Mouse (Mus musculus): ENCODE data around the gene Habp4. TPM values are rescaled to one million over a fixed set of nuclear protein-coding genes. Genes with fewer than 3 reads are reported as not detected.

Habp4 gene
- polyA plus RNA-seq, 1 experiment: 8.3 TPM

- no peak overlapping the region for H3K4me3 ChIP-seq (ENCODE audit: extremely low read depth, insufficient read depth, insufficient read length)
- 87% methylated on average over 4 of the region's 4 CpGs for WGBS
- no peak for TF ChIP-seq CTCF (IDR thresholded peaks at IDR 0.05; ENCODE audit: extremely low read depth, insufficient read depth, insufficient read length, insufficient replicate concordance)
- H3K27me3 ChIP-seq (ENCODE audit: control insufficient read depth, insufficient read depth, low read length): no peaks in the 10 kb centered on the region
- DNase-seq (ENCODE audit: low read depth in 1 of 2, low spot score in 2 of 2): no peak
- no peaks in the 10 kb centered on the region for H3K36me3 ChIP-seq (ENCODE audit: control insufficient read depth, insufficient read depth, low read length)
- no peak overlapping the region for H3K27ac ChIP-seq (ENCODE audit: insufficient read depth, low read length)
- H3K4me1 ChIP-seq (ENCODE audit: control insufficient read depth, insufficient read depth, insufficient read length): no peaks in the 10 kb centered on the region
These were observed 39.3 kb downstream of the Habp4 start for GRCm38 (mm10) chr13:64200911-64201310.

GRCm38 (mm10) chr13:64204726-64205125 lies 43.1 kb downstream of the Habp4 start:
- 32% methylated on average over 2 of the region's 2 CpGs for WGBS
- Histone ChIP-seq H3K27ac (ENCODE audit: insufficient read depth, low read length) (no peak overlapping the region), H3K27me3 (ENCODE audit: control insufficient read depth, insufficient read depth, low read length) (no peaks in the 10 kb centered on the region), H3K4me1 (ENCODE audit: control insufficient read depth, insufficient read depth, insufficient read length) (no peaks in the 10 kb centered on the region), H3K4me3 (ENCODE audit: extremely low read depth, insufficient read depth, insufficient read length) (no peak overlapping the region), H3K36me3 (ENCODE audit: control insufficient read depth, insufficient read depth, low read length) (no peaks in the 10 kb centered on the region)
- DNase-seq (ENCODE audit: low read depth in 1 of 2, low spot score in 2 of 2): no peak
- TF ChIP-seq CTCF (IDR thresholded peaks at IDR 0.05; ENCODE audit: extremely low read depth, insufficient read depth, insufficient read length, insufficient replicate concordance) (peak; percentile 24; the same call in 1 of the 2 replicates), POLR2A (IDR thresholded peaks at IDR 0.05; ENCODE audit: low read depth, low read length) (no peak)

- H3K36me3 ChIP-seq (ENCODE audit: control insufficient read depth, insufficient read depth, low read length): no peaks in the 10 kb centered on the region
- H3K4me1 ChIP-seq (ENCODE audit: control insufficient read depth, insufficient read depth, insufficient read length): no peaks in the 10 kb centered on the region
- no peak overlapping the region for H3K27ac ChIP-seq (ENCODE audit: insufficient read depth, low read length)
- no peak for DNase-seq (ENCODE audit: low read depth in 1 of 2, low spot score in 2 of 2)
- H3K4me3 ChIP-seq (ENCODE audit: extremely low read depth, insufficient read depth, insufficient read length): no peak overlapping the region
- H3K27me3 ChIP-seq (ENCODE audit: control insufficient read depth, insufficient read depth, low read length): no peaks in the 10 kb centered on the region
- TF ChIP-seq CTCF (IDR thresholded peaks at IDR 0.05; ENCODE audit: extremely low read depth, insufficient read depth, insufficient read length, insufficient replicate concordance) (no peak), POLR2A (IDR thresholded peaks at IDR 0.05; ENCODE audit: low read depth, low read length) (no peak)
- 34% methylated on average over 2 of the region's 2 CpGs for WGBS
These were observed 43.6 kb downstream of the Habp4 start for GRCm38 (mm10) chr13:64205186-64205585.

DNA sequence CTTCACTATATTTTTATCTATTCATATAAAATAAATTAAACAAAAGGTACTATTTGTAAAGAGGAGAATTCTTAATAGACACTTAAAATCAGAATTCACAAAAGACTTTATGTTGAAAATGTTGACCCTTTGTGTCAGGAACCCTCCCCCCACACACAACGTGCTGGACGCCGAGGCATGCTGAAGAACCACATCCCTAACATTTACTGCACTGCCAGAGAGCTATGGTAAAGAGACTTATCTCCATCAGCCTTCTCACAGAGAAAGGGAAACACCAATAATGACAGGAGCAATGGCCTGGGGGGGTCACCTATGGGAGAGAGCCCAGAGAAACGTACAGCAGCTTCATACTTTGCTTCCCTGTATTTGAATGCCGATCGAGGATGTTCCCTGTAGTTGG lies 46.5 kb downstream of the Habp4 start:
- no peak overlapping the region for H3K4me3 ChIP-seq (ENCODE audit: extremely low read depth, insufficient read depth, insufficient read length)
- H3K4me1 ChIP-seq (ENCODE audit: control insufficient read depth, insufficient read depth, insufficient read length): no peaks in the 10 kb centered on the region
- TF ChIP-seq POLR2A (IDR thresholded peaks at IDR 0.05; ENCODE audit: low read depth, low read length) (no peak), CTCF (IDR thresholded peaks at IDR 0.05; ENCODE audit: extremely low read depth, insufficient read depth, insufficient read length, insufficient replicate concordance) (no peak)
- H3K36me3 ChIP-seq (ENCODE audit: control insufficient read depth, insufficient read depth, low read length): no peaks in the 10 kb centered on the region
- 93% methylated on average over 6 of the region's 6 CpGs for WGBS
- no peak for DNase-seq (ENCODE audit: low read depth in 1 of 2, low spot score in 2 of 2)
- no peak overlapping the region for H3K27ac ChIP-seq (ENCODE audit: insufficient read depth, low read length)
- no peaks in the 10 kb centered on the region for H3K27me3 ChIP-seq (ENCODE audit: control insufficient read depth, insufficient read depth, low read length)

DNA sequence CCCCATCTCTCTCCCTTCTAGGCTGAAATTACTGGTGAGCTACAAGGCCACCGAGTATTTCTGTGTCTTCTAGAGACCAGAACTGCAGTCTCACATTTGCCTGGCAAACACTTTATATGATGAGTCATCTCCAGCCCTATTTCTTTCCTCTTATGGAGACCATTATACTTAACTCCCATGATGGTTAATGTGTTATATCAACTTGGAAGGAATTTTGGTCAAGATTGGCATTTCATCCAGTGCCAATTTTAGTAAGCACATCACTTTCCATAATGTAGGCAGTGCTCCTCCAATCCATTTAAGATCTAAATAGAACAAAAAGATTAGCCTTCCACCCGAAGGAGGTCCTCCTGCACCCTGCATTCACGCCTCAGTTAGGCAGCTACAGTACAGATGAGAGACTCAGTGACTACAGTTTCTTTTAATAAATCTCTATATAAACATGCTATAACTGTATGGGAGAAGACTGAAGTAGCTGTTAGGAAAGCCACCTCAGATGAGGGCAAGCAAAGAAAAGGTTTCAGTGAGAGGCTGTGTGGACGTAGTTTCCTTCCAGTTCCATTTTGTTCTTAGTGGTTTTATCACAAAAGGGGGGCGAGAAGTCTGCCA lies 50.5 kb downstream of the Habp4 start:
- Histone ChIP-seq H3K27ac (ENCODE audit: insufficient read depth, low read length) (no peak overlapping the region), H3K4me1 (ENCODE audit: control insufficient read depth, insufficient read depth, insufficient read length) (no peaks in the 10 kb centered on the region), H3K4me3 (ENCODE audit: extremely low read depth, insufficient read depth, insufficient read length) (no peak overlapping the region), H3K27me3 (ENCODE audit: control insufficient read depth, insufficient read depth, low read length) (no peaks in the 10 kb centered on the region), H3K36me3 (ENCODE audit: control insufficient read depth, insufficient read depth, low read length) (no peaks in the 10 kb centered on the region)
- TF ChIP-seq CTCF (IDR thresholded peaks at IDR 0.05; ENCODE audit: extremely low read depth, insufficient read depth, insufficient read length, insufficient replicate concordance) (no peak), POLR2A (IDR thresholded peaks at IDR 0.05; ENCODE audit: low read depth, low read length) (no peak)
- no peak for DNase-seq (ENCODE audit: low read depth in 1 of 2, low spot score in 2 of 2)
- 81% methylated on average over 5 of the region's 5 CpGs for WGBS

DNA sequence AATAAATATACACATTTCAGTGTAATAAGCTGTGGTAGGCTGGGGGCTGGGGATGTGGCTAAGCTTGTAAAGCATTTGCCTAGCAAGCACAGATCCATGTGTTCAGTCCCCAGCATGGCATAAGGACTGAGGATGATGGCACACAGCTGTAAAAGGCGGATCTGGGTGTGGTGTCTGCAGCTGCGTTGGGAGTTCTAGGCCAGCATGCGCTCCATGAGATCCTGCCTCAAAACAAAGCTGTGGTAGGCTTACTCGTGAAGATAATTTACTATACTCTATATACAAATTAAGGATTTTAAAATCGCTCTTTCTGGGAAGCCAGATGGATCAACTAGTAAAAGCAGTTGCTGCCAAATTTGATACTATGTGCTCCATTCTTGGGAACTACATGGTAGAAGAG lies 53.3 kb downstream of the Habp4 start:
- Histone ChIP-seq H3K27ac (ENCODE audit: insufficient read depth, low read length) (no peak overlapping the region), H3K27me3 (ENCODE audit: control insufficient read depth, insufficient read depth, low read length) (no peaks in the 10 kb centered on the region), H3K4me1 (ENCODE audit: control insufficient read depth, insufficient read depth, insufficient read length) (no peaks in the 10 kb centered on the region), H3K4me3 (ENCODE audit: extremely low read depth, insufficient read depth, insufficient read length) (no peak overlapping the region), H3K36me3 (ENCODE audit: control insufficient read depth, insufficient read depth, low read length) (no peaks in the 10 kb centered on the region)
- TF ChIP-seq CTCF (IDR thresholded peaks at IDR 0.05; ENCODE audit: extremely low read depth, insufficient read depth, insufficient read length, insufficient replicate concordance): no peak
- TF ChIP-seq POLR2A (IDR thresholded peaks at IDR 0.05; ENCODE audit: low read depth, low read length): no peak
- 95% methylated on average over 5 of the region's 5 CpGs for WGBS
- no peak for DNase-seq (ENCODE audit: low read depth in 1 of 2, low spot score in 2 of 2)

DNA sequence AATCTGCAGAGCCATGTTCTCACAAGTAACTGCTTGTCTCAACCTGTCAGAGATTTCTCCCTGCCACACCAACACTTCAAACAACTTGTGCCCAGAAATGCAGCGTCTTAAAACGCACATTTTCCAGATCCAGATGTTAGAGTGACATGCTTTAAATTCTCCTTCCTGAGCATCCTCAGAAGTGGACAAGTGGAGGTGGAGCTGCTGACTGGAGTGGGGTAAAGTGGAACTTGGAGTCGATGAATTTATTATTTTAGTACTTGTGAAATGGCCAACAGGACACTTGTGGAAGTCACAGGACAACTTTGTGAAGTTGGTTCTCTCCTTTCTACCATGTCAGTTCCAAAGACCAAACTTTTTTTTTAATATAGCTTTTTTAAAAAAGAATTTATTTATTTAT lies 64.1 kb downstream of the Habp4 start:
- TF ChIP-seq POLR2A (IDR thresholded peaks at IDR 0.05; ENCODE audit: low read depth, low read length): no peak
- no peak for TF ChIP-seq CTCF (IDR thresholded peaks at IDR 0.05; ENCODE audit: extremely low read depth, insufficient read depth, insufficient read length, insufficient replicate concordance)
- Histone ChIP-seq H3K4me1 (ENCODE audit: control insufficient read depth, insufficient read depth, insufficient read length) (no peaks in the 10 kb centered on the region), H3K27me3 (ENCODE audit: control insufficient read depth, insufficient read depth, low read length) (no peaks in the 10 kb centered on the region), H3K36me3 (ENCODE audit: control insufficient read depth, insufficient read depth, low read length) (no peaks in the 10 kb centered on the region), H3K4me3 (ENCODE audit: extremely low read depth, insufficient read depth, insufficient read length) (no peak overlapping the region), H3K27ac (ENCODE audit: insufficient read depth, low read length) (no peak overlapping the region)
- 85% methylated on average over 3 of the region's 3 CpGs for WGBS
- no peak for DNase-seq (ENCODE audit: low read depth in 1 of 2, low spot score in 2 of 2)

Measured in spleen, adult 2 months (tissue).